Mouse (Mus musculus): ENCODE measurements at regions not wholly inside any gene's neighbourhood (a gene's known extent, or its start where the extent isn't known, plus 50 kb on each side); places are given as distances from the start of the nearest gene placed in this dataset.

GRCm38 (mm10) chr4:34226886-34227285 lies 176.9 kb upstream of the Spaca1 start:
- no peak for DNase-seq (ENCODE audit: low read depth)

GRCm38 (mm10) chr4:34227611-34228010 lies 177.6 kb upstream of the Spaca1 start:
- no peak for DNase-seq (ENCODE audit: low read depth)

GRCm38 (mm10) chr4:34231270-34231669 lies 181.3 kb upstream of the Spaca1 start:
- peak; percentile 73 for DNase-seq (ENCODE audit: low read depth)

- no peak for DNase-seq (ENCODE audit: low read depth)
These were observed 184.2 kb upstream of the Spaca1 start for GRCm38 (mm10) chr4:34234204-34234603.

GRCm38 (mm10) chr4:34234645-34235044 lies 184.7 kb upstream of the Spaca1 start:
- no peak for DNase-seq (ENCODE audit: low read depth)

GRCm38 (mm10) chr4:34237791-34238190 lies 187.8 kb upstream of the Spaca1 start:
- no peak for DNase-seq (ENCODE audit: low read depth)

- no peak for DNase-seq (ENCODE audit: low read depth)
These were observed 189.6 kb upstream of the Spaca1 start for GRCm38 (mm10) chr4:34239624-34240023.

- no peak for DNase-seq (ENCODE audit: low read depth)
These were observed 191.1 kb upstream of the Spaca1 start for GRCm38 (mm10) chr4:34241060-34241571.

- DNase-seq (ENCODE audit: low read depth), result no peak
These were observed 191.7 kb upstream of the Spaca1 start for GRCm38 (mm10) chr4:34241673-34242072.

- no peak for DNase-seq (ENCODE audit: low read depth)
These were observed 209.5 kb upstream of the Spaca1 start for GRCm38 (mm10) chr4:34259444-34259843.

- DNase-seq (ENCODE audit: low read depth), result no peak
These were observed 210.5 kb upstream of the Spaca1 start for GRCm38 (mm10) chr4:34260468-34260867.

- DNase-seq (ENCODE audit: low read depth), result no peak
These were observed 211.8 kb upstream of the Spaca1 start for GRCm38 (mm10) chr4:34261809-34262208.

GRCm38 (mm10) chr4:34264431-34264830 lies 214.4 kb upstream of the Spaca1 start:
- no peak for DNase-seq (ENCODE audit: low read depth)

- DNase-seq (ENCODE audit: low read depth), result no peak
These were observed 224.3 kb upstream of the Spaca1 start for GRCm38 (mm10) chr4:34274316-34274715.

- no peak for DNase-seq (ENCODE audit: low read depth)
These were observed 225.4 kb upstream of the Spaca1 start for GRCm38 (mm10) chr4:34275372-34275771.

GRCm38 (mm10) chr4:34302504-34303108 lies 248.1 kb upstream of the Akirin2 start:
- no peak for DNase-seq (ENCODE audit: low read depth)

GRCm38 (mm10) chr4:34308921-34309563 lies 241.7 kb upstream of the Akirin2 start:
- no peak for DNase-seq (ENCODE audit: low read depth)

- no peak for DNase-seq (ENCODE audit: low read depth)
These were observed 240.6 kb upstream of the Akirin2 start for GRCm38 (mm10) chr4:34310061-34310642.

GRCm38 (mm10) chr4:34315848-34316247 lies 234.9 kb upstream of the Akirin2 start:
- no peak for DNase-seq (ENCODE audit: low read depth)

- DNase-seq (ENCODE audit: low read depth), result no peak
These were observed 227.9 kb upstream of the Akirin2 start for GRCm38 (mm10) chr4:34322841-34323240.

GRCm38 (mm10) chr4:34328151-34328785 lies 222.5 kb upstream of the Akirin2 start:
- no peak for DNase-seq (ENCODE audit: low read depth)

GRCm38 (mm10) chr4:34336971-34337797 lies 213.6 kb upstream of the Akirin2 start:
- DNase-seq (ENCODE audit: low read depth), result no peak
